Mouse (Mus musculus) layer of hippocampus, postnatal 10 days (tissue): ENCODE results near the gene Nrsn2. TPM values are rescaled to one million over a fixed set of nuclear protein-coding genes. Genes with fewer than 3 reads are reported as not detected.

ENCODE experiments used
- total RNA-seq, 2 experiments: library from RNA; stranded (reverse); gene quantifications; 2 replicates each; pipeline ENCODE4 v1.2.3; 2021

Nrsn2 gene
- total RNA-seq, 2 experiments from 2014 or later = 35.3 to 35.4 TPM

Other genes with a start within 250 kb of the Nrsn2 start
- 1 to 10 TPM; 3.0 to 3.4 TPM for gene Tcf15, start 233.1 kb downstream of the Nrsn2 start, total RNA-seq
- 100 to 1,000 TPM; 112 to 127 TPM for gene Csnk2a1, start 149.8 kb downstream of the Nrsn2 start, total RNA-seq
- gene Tbc1d20, start 82.8 kb downstream of the Nrsn2 start, total RNA-seq = 10 to 100 TPM; 47.6 to 52.3 TPM
- gene Rbck1, start 44.0 kb downstream of the Nrsn2 start, total RNA-seq = 100 to 1,000 TPM; 101 to 102 TPM
- gene Trib3, start 32.6 kb downstream of the Nrsn2 start, total RNA-seq = under 1 TPM; 0.30 to 0.58 TPM
- gene Sox12, start 21.4 kb upstream of the Nrsn2 start, total RNA-seq = 10 to 100 TPM; 37.5 to 38.1 TPM
- 10 to 100 TPM in 1 of 2 experiments, 1 to 10 TPM in 1; 9.9 to 12.1 TPM for gene Zcchc3, start 38.4 kb upstream of the Nrsn2 start, total RNA-seq
- gene 6820408C15Rik, start 38.9 kb upstream of the Nrsn2 start, total RNA-seq = 1 to 10 TPM; 3.5 to 4.3 TPM
- gene Defb23, start 88.0 kb upstream of the Nrsn2 start, total RNA-seq = not detected
- not detected for gene Defb20, start 100.4 kb upstream of the Nrsn2 start, total RNA-seq
- gene Defb22, start 113.5 kb upstream of the Nrsn2 start, total RNA-seq = not detected
- not detected for gene Defb26, start 135.1 kb upstream of the Nrsn2 start, total RNA-seq
- not detected for gene Defb28, start 141.6 kb upstream of the Nrsn2 start, total RNA-seq
- gene Defb29, start 163.5 kb upstream of the Nrsn2 start, total RNA-seq = not detected
- not detected for gene Gm17416, start 192.7 kb upstream of the Nrsn2 start, total RNA-seq
- not detected for gene Defb21, start 196.1 kb upstream of the Nrsn2 start, total RNA-seq
- not detected for gene Defb19, start 203.7 kb upstream of the Nrsn2 start, total RNA-seq
- gene Defb45, start 222.8 kb upstream of the Nrsn2 start, total RNA-seq = not detected
- not detected for gene Defb36, start 227.7 kb upstream of the Nrsn2 start, total RNA-seq
- not detected for gene Defb25, start 246.4 kb upstream of the Nrsn2 start, total RNA-seq